Mouse (Mus musculus): ENCODE measurements around the gene Stx8. TPM values are rescaled to one million over a fixed set of nuclear protein-coding genes. Genes with fewer than 3 reads are reported as not detected.

The Stx8 gene
- polyA plus RNA-seq, 1 experiment from 2014 or later, result 62.5 TPM

DNA sequence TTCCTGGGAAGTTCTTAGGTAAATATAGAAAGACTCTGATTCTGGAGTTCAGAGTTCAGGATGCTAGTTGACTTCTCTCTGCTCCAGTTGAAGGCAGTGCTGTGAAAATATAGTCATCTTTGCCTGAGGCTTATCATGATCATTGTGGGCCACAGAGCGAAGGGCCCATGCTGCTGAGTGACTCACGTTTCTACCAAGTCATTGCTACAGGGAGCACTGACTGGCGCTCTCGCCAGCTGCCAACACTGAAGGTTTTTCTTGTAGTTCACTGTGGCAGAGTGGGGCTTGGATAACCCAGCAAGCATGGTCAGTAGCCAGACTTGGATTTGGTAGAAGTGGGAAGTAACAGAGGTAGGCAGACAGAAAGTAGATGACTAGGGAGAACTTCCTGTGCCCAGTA is 85.3 kb downstream of the Stx8 start:
- 92% methylated on average over 4 of the region's 4 CpGs for WGBS
- ATAC-seq (ENCODE audit: insufficient number of reproducible peaks, insufficient read depth, low FRiP score, low read depth), result no peak
- Histone ChIP-seq H3K4me2 (ENCODE audit: low read length) (no peak overlapping the region), H3K27me3 (ENCODE audit: control insufficient read depth, insufficient read depth, low read length) (no peaks in the 10 kb centered on the region), H3K36me3 (ENCODE audit: control insufficient read depth, insufficient read depth, low read length) (no peaks in the 10 kb centered on the region), H3K9me3 (ENCODE audit: control insufficient read depth, low read length) (no peaks in the 10 kb centered on the region), H3K9ac (ENCODE audit: low read length) (no peak overlapping the region), H3K4me1 (ENCODE audit: control insufficient read depth in 2 of 2, insufficient read depth in 2 of 2, low read length in 2 of 2) (no peaks in the 10 kb centered on the region), H3K4me3 (ENCODE audit: control insufficient read depth in 1 of 2, insufficient read depth in 1 of 2, low read depth in 1 of 2, low read length in 2 of 2) (no peak overlapping the region), H3K27ac (replicated peaks in 1 of 2; ENCODE audit: control insufficient read depth in 1 of 2, insufficient read depth in 1 of 2, low read depth in 2 of 2, low read length in 2 of 2) (no peak overlapping the region)

DNA sequence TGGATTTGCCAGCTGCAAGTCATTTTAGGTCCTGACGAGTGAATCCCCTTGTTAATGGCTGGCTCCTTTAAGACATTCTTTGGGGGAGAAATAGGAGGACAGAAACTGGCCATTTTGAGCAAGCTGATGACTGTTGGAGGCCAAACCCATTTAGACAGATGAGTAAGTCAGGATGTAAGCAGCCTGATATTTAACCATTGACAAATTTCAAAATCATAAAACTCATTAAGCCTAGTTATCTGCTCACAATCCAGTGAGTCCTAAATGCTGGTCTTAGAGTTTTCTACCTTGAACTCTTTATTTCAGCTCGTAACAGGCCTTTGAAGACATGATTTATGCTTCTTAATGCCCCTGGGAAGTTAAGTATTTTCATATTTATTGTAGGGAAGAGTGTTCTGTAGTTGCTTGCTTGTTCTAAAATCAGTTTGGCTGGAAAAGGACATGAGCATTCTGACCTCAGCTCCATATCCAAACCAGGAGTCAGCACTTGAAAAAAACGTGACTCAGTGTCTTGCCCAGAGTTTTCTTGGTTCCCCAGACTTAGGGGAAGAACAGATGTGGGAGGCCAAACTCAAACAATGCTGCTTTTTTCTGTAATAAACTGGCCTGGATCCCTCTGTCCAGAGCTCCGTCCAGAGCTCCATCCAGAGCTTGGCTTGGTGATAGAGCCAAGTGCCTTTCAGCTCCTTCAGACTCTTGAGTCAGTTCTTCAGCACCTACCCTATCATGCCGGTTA is 92.6 kb downstream of the Stx8 start:
- peaks cover 2 to 4% of the 10 kb centered on the region in 2 experiments; a peak in 3 of 4 replicates for H3K4me1 ChIP-seq (ENCODE audit: control insufficient read depth in 2 of 2, insufficient read depth in 2 of 2, low read length in 2 of 2)
- no peak overlapping the region for H3K27ac ChIP-seq (replicated peaks in 1 of 2; ENCODE audit: control insufficient read depth in 1 of 2, insufficient read depth in 1 of 2, low read depth in 2 of 2, low read length in 2 of 2)
- no peak for ATAC-seq (ENCODE audit: insufficient number of reproducible peaks, insufficient read depth, low FRiP score, low read depth)
- H3K4me3 ChIP-seq (ENCODE audit: control insufficient read depth in 1 of 2, insufficient read depth in 1 of 2, low read depth in 1 of 2, low read length in 2 of 2), result no peak overlapping the region
- H3K9me3 ChIP-seq (ENCODE audit: control insufficient read depth, low read length), result no peaks in the 10 kb centered on the region
- no peak overlapping the region for H3K9ac ChIP-seq (ENCODE audit: low read length)
- H3K36me3 ChIP-seq (ENCODE audit: control insufficient read depth, insufficient read depth, low read length), result no peaks in the 10 kb centered on the region
- 63% methylated on average over 5 of the region's 5 CpGs for WGBS
- H3K4me2 ChIP-seq (ENCODE audit: low read length), result no peak overlapping the region
- no peaks in the 10 kb centered on the region for H3K27me3 ChIP-seq (ENCODE audit: control insufficient read depth, insufficient read depth, low read length)

- no peaks in the 10 kb centered on the region for H3K36me3 ChIP-seq (ENCODE audit: control insufficient read depth, insufficient read depth, low read length)
- ATAC-seq (ENCODE audit: insufficient number of reproducible peaks, insufficient read depth, low FRiP score, low read depth), result no peak
- no peak overlapping the region for H3K27ac ChIP-seq (replicated peaks in 1 of 2; ENCODE audit: control insufficient read depth in 1 of 2, insufficient read depth in 1 of 2, low read depth in 2 of 2, low read length in 2 of 2)
- no peaks in the 10 kb centered on the region for H3K27me3 ChIP-seq (ENCODE audit: control insufficient read depth, insufficient read depth, low read length)
- peaks cover 2 to 4% of the 10 kb centered on the region in 2 experiments; a peak in 3 of 4 replicates for H3K4me1 ChIP-seq (ENCODE audit: control insufficient read depth in 2 of 2, insufficient read depth in 2 of 2, low read length in 2 of 2)
- WGBS, result 32% methylated on average over 4 of the region's 4 CpGs
- H3K4me2 ChIP-seq (ENCODE audit: low read length), result no peak overlapping the region
- H3K4me3 ChIP-seq (ENCODE audit: control insufficient read depth in 1 of 2, insufficient read depth in 1 of 2, low read depth in 1 of 2, low read length in 2 of 2), result no peak overlapping the region
- H3K9me3 ChIP-seq (ENCODE audit: control insufficient read depth, low read length), result no peaks in the 10 kb centered on the region
- no peak overlapping the region for H3K9ac ChIP-seq (ENCODE audit: low read length)
These were observed 94.7 kb downstream of the Stx8 start for GRCm38 (mm10) chr11:68060651-68061050.

GRCm38 (mm10) chr11:68062116-68062515 is 96.1 kb downstream of the Stx8 start:
- H3K9ac ChIP-seq (ENCODE audit: low read length), result no peak overlapping the region
- no peaks in the 10 kb centered on the region for H3K36me3 ChIP-seq (ENCODE audit: control insufficient read depth, insufficient read depth, low read length)
- no peaks in the 10 kb centered on the region for H3K9me3 ChIP-seq (ENCODE audit: control insufficient read depth, low read length)
- peaks cover 2 to 4% of the 10 kb centered on the region in 2 experiments; a peak in 3 of 4 replicates for H3K4me1 ChIP-seq (ENCODE audit: control insufficient read depth in 2 of 2, insufficient read depth in 2 of 2, low read length in 2 of 2)
- H3K4me3 ChIP-seq (ENCODE audit: control insufficient read depth in 1 of 2, insufficient read depth in 1 of 2, low read depth in 1 of 2, low read length in 2 of 2), result no peak overlapping the region
- WGBS, result 92% methylated on average over 2 of the region's 2 CpGs
- H3K27me3 ChIP-seq (ENCODE audit: control insufficient read depth, insufficient read depth, low read length), result no peaks in the 10 kb centered on the region
- H3K4me2 ChIP-seq (ENCODE audit: low read length), result no peak overlapping the region
- no peak overlapping the region for H3K27ac ChIP-seq (replicated peaks in 1 of 2; ENCODE audit: control insufficient read depth in 1 of 2, insufficient read depth in 1 of 2, low read depth in 2 of 2, low read length in 2 of 2)
- no peak for ATAC-seq (ENCODE audit: insufficient number of reproducible peaks, insufficient read depth, low FRiP score, low read depth)

- Histone ChIP-seq H3K4me2 (ENCODE audit: low read length) (no peak overlapping the region), H3K4me1 (ENCODE audit: control insufficient read depth in 2 of 2, insufficient read depth in 2 of 2, low read length in 2 of 2) (peaks cover 3% of the 10 kb centered on the region in 2 experiments; a peak in 2 of 4 replicates), H3K27ac (replicated peaks in 1 of 2; ENCODE audit: control insufficient read depth in 1 of 2, insufficient read depth in 1 of 2, low read depth in 2 of 2, low read length in 2 of 2) (no peak overlapping the region), H3K36me3 (ENCODE audit: control insufficient read depth, insufficient read depth, low read length) (no peaks in the 10 kb centered on the region), H3K9me3 (ENCODE audit: control insufficient read depth, low read length) (no peaks in the 10 kb centered on the region), H3K27me3 (ENCODE audit: control insufficient read depth, insufficient read depth, low read length) (no peaks in the 10 kb centered on the region), H3K9ac (ENCODE audit: low read length) (no peak overlapping the region), H3K4me3 (ENCODE audit: control insufficient read depth in 1 of 2, insufficient read depth in 1 of 2, low read depth in 1 of 2, low read length in 2 of 2) (no peak overlapping the region)
- 78% methylated on average over 10 of the region's 10 CpGs for WGBS
- no peak for ATAC-seq (ENCODE audit: insufficient number of reproducible peaks, insufficient read depth, low FRiP score, low read depth)
These were observed 101.8 kb downstream of the Stx8 start for GRCm38 (mm10) chr11:68067806-68068205.

DNA sequence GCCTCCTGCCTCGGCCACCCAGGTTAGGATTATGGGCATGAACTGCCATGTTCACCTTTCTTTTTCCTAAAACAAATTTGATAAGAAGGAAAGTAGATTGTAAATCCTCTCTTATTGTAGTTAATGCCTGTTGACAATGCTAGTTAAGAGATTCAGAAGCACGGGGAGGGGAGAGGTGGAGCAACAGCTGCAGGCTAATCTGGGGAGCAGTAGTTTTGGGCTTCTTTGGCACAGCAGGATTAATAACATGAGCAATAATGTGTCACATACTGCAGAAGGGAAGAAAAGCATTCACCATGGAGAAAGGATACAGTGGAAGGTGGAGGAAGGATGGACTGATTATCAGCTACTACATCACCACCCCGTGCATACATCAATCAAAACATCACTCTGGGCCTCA is 104.1 kb downstream of the Stx8 start:
- 79% methylated on average over 3 of the region's 3 CpGs for WGBS
- Histone ChIP-seq H3K9ac (ENCODE audit: low read length) (no peak overlapping the region), H3K4me1 (ENCODE audit: control insufficient read depth in 2 of 2, insufficient read depth in 2 of 2, low read length in 2 of 2) (peaks cover 3 to 10% of the 10 kb centered on the region in 2 experiments; a peak in 2 of 4 replicates), H3K27me3 (ENCODE audit: control insufficient read depth, insufficient read depth, low read length) (no peaks in the 10 kb centered on the region), H3K4me2 (ENCODE audit: low read length) (no peak overlapping the region), H3K9me3 (ENCODE audit: control insufficient read depth, low read length) (no peaks in the 10 kb centered on the region), H3K4me3 (ENCODE audit: control insufficient read depth in 1 of 2, insufficient read depth in 1 of 2, low read depth in 1 of 2, low read length in 2 of 2) (no peak overlapping the region), H3K27ac (replicated peaks in 1 of 2; ENCODE audit: control insufficient read depth in 1 of 2, insufficient read depth in 1 of 2, low read depth in 2 of 2, low read length in 2 of 2) (no peak overlapping the region), H3K36me3 (ENCODE audit: control insufficient read depth, insufficient read depth, low read length) (no peaks in the 10 kb centered on the region)
- no peak for ATAC-seq (ENCODE audit: insufficient number of reproducible peaks, insufficient read depth, low FRiP score, low read depth)

- no peak for ATAC-seq (ENCODE audit: insufficient number of reproducible peaks, insufficient read depth, low FRiP score, low read depth)
- H3K9me3 ChIP-seq (ENCODE audit: control insufficient read depth, low read length), result no peaks in the 10 kb centered on the region
- H3K27me3 ChIP-seq (ENCODE audit: control insufficient read depth, insufficient read depth, low read length), result no peaks in the 10 kb centered on the region
- no peak overlapping the region for H3K27ac ChIP-seq (replicated peaks in 1 of 2; ENCODE audit: control insufficient read depth in 1 of 2, insufficient read depth in 1 of 2, low read depth in 2 of 2, low read length in 2 of 2)
- H3K4me2 ChIP-seq (ENCODE audit: low read length), result no peak overlapping the region
- H3K4me3 ChIP-seq (ENCODE audit: control insufficient read depth in 1 of 2, insufficient read depth in 1 of 2, low read depth in 1 of 2, low read length in 2 of 2), result no peak overlapping the region
- 42% methylated on average over 5 of the region's 5 CpGs for WGBS
- H3K36me3 ChIP-seq (ENCODE audit: control insufficient read depth, insufficient read depth, low read length), result no peaks in the 10 kb centered on the region
- H3K9ac ChIP-seq (ENCODE audit: low read length), result no peak overlapping the region
- peaks cover 3 to 10% of the 10 kb centered on the region in 2 experiments; a peak in 2 of 4 replicates for H3K4me1 ChIP-seq (ENCODE audit: control insufficient read depth in 2 of 2, insufficient read depth in 2 of 2, low read length in 2 of 2)
These were observed 105.8 kb downstream of the Stx8 start for GRCm38 (mm10) chr11:68071836-68072235.
